Mouse (Mus musculus): ENCODE measurements at regions not wholly inside any gene's neighbourhood (a gene's known extent, or its start where the extent isn't known, plus 50 kb on each side); places are given as distances from the start of the nearest gene placed in this dataset.

- H3K36me3 ChIP-seq (ENCODE audit: control insufficient read depth, insufficient read depth, low read length) = no peaks in the 10 kb centered on the region
- WGBS = 53% methylated on average over 12 of the region's 12 CpGs
- no peak overlapping the region for H3K4me2 ChIP-seq (ENCODE audit: low read depth, low read length)
- H3K4me1 ChIP-seq (replicated peaks; ENCODE audit: control insufficient read depth, insufficient read depth, low read length) = no peaks in the 10 kb centered on the region; the same call in 1 of the 2 replicates
- no peak overlapping the region for H3K27ac ChIP-seq (ENCODE audit: low read length)
- no peak overlapping the region for H3K9ac ChIP-seq (ENCODE audit: low read length)
- ATAC-seq (ENCODE audit: low read depth) = peak; percentile 17; the same call in 1 of the 2 replicates
- H3K4me3 ChIP-seq (ENCODE audit: low read length) = no peak overlapping the region
- H3K9me3 ChIP-seq (ENCODE audit: control insufficient read depth, low read length) = no peaks in the 10 kb centered on the region
- no peaks in the 10 kb centered on the region for H3K27me3 ChIP-seq (ENCODE audit: control insufficient read depth, insufficient read depth, low read depth, low read length)
Measured at GRCm38 (mm10) chr13:58495390-58496073, 92.4 kb upstream of the Hnrnpk start.

GRCm38 (mm10) chr13:58494726-58495125 is 91.6 kb upstream of the Hnrnpk start:
- Histone ChIP-seq H3K36me3 (ENCODE audit: control insufficient read depth, insufficient read depth, low read length) (no peaks in the 10 kb centered on the region), H3K4me1 (replicated peaks; ENCODE audit: control insufficient read depth, insufficient read depth, low read length) (no peaks in the 10 kb centered on the region; the same call in 1 of the 2 replicates), H3K4me3 (ENCODE audit: low read length) (no peak overlapping the region), H3K9ac (ENCODE audit: low read length) (no peak overlapping the region), H3K4me2 (ENCODE audit: low read depth, low read length) (no peak overlapping the region), H3K27me3 (ENCODE audit: control insufficient read depth, insufficient read depth, low read depth, low read length) (no peaks in the 10 kb centered on the region), H3K9me3 (ENCODE audit: control insufficient read depth, low read length) (no peaks in the 10 kb centered on the region), H3K27ac (ENCODE audit: low read length) (no peak overlapping the region)
- no peak for ATAC-seq (ENCODE audit: low read depth)
- WGBS = 54% methylated on average over 5 of the region's 5 CpGs

- no peaks in the 10 kb centered on the region; the same call in 1 of the 2 replicates for H3K4me1 ChIP-seq (replicated peaks; ENCODE audit: control insufficient read depth, insufficient read depth, low read length)
- no peak overlapping the region for H3K9ac ChIP-seq (ENCODE audit: low read length)
- ATAC-seq (ENCODE audit: low read depth) = peak; percentile 67; the same call in 1 of the 2 replicates
- H3K36me3 ChIP-seq (ENCODE audit: control insufficient read depth, insufficient read depth, low read length) = no peaks in the 10 kb centered on the region
- no peak overlapping the region for H3K4me2 ChIP-seq (ENCODE audit: low read depth, low read length)
- H3K9me3 ChIP-seq (ENCODE audit: control insufficient read depth, low read length) = no peaks in the 10 kb centered on the region
- H3K4me3 ChIP-seq (ENCODE audit: low read length) = no peak overlapping the region
- H3K27me3 ChIP-seq (ENCODE audit: control insufficient read depth, insufficient read depth, low read depth, low read length) = no peaks in the 10 kb centered on the region
- 30% methylated on average over 8 of the region's 8 CpGs for WGBS
- H3K27ac ChIP-seq (ENCODE audit: low read length) = no peak overlapping the region
Measured at GRCm38 (mm10) chr13:58490829-58491228, 87.7 kb upstream of the Hnrnpk start.

- no peak overlapping the region for H3K4me3 ChIP-seq (ENCODE audit: low read length)
- H3K36me3 ChIP-seq (ENCODE audit: control insufficient read depth, insufficient read depth, low read length) = no peaks in the 10 kb centered on the region
- WGBS = 76% methylated on average over 10 of the region's 10 CpGs
- H3K9me3 ChIP-seq (ENCODE audit: control insufficient read depth, low read length) = no peaks in the 10 kb centered on the region
- H3K27ac ChIP-seq (ENCODE audit: low read length) = no peak overlapping the region
- no peak overlapping the region for H3K9ac ChIP-seq (ENCODE audit: low read length)
- ATAC-seq (ENCODE audit: low read depth) = no peak
- no peaks in the 10 kb centered on the region for H3K4me1 ChIP-seq (replicated peaks; ENCODE audit: control insufficient read depth, insufficient read depth, low read length)
- H3K4me2 ChIP-seq (ENCODE audit: low read depth, low read length) = no peak overlapping the region
- no peaks in the 10 kb centered on the region for H3K27me3 ChIP-seq (ENCODE audit: control insufficient read depth, insufficient read depth, low read depth, low read length)
Measured at GRCm38 (mm10) chr13:58485011-58485410, 81.9 kb upstream of the Hnrnpk start.

GRCm38 (mm10) chr13:58482701-58483100 is 79.6 kb upstream of the Hnrnpk start:
- no peak overlapping the region for H3K27ac ChIP-seq (ENCODE audit: low read length)
- H3K36me3 ChIP-seq (ENCODE audit: control insufficient read depth, insufficient read depth, low read length) = no peaks in the 10 kb centered on the region
- no peak overlapping the region for H3K4me2 ChIP-seq (ENCODE audit: low read depth, low read length)
- no peaks in the 10 kb centered on the region for H3K9me3 ChIP-seq (ENCODE audit: control insufficient read depth, low read length)
- no peaks in the 10 kb centered on the region for H3K27me3 ChIP-seq (ENCODE audit: control insufficient read depth, insufficient read depth, low read depth, low read length)
- no peaks in the 10 kb centered on the region for H3K4me1 ChIP-seq (replicated peaks; ENCODE audit: control insufficient read depth, insufficient read depth, low read length)
- ATAC-seq (ENCODE audit: low read depth) = no peak
- no peak overlapping the region for H3K9ac ChIP-seq (ENCODE audit: low read length)
- 55% methylated on average over 9 of the region's 9 CpGs for WGBS
- H3K4me3 ChIP-seq (ENCODE audit: low read length) = no peak overlapping the region

- Histone ChIP-seq H3K4me2 (ENCODE audit: low read depth, low read length) (no peak overlapping the region), H3K27me3 (ENCODE audit: control insufficient read depth, insufficient read depth, low read depth, low read length) (no peaks in the 10 kb centered on the region), H3K27ac (ENCODE audit: low read length) (no peak overlapping the region), H3K9ac (ENCODE audit: low read length) (no peak overlapping the region), H3K36me3 (ENCODE audit: control insufficient read depth, insufficient read depth, low read length) (no peaks in the 10 kb centered on the region), H3K9me3 (ENCODE audit: control insufficient read depth, low read length) (no peaks in the 10 kb centered on the region), H3K4me3 (ENCODE audit: low read length) (no peak overlapping the region), H3K4me1 (replicated peaks; ENCODE audit: control insufficient read depth, insufficient read depth, low read length) (no peaks in the 10 kb centered on the region)
- ATAC-seq (ENCODE audit: low read depth) = no peak
- WGBS = 72% methylated on average over 10 of the region's 10 CpGs
Measured at GRCm38 (mm10) chr13:58480928-58481598, 77.9 kb upstream of the Hnrnpk start.

GRCm38 (mm10) chr13:58480388-58480927 is 77.3 kb upstream of the Hnrnpk start:
- Histone ChIP-seq H3K9ac (ENCODE audit: low read length) (no peak overlapping the region), H3K36me3 (ENCODE audit: control insufficient read depth, insufficient read depth, low read length) (no peaks in the 10 kb centered on the region), H3K27me3 (ENCODE audit: control insufficient read depth, insufficient read depth, low read depth, low read length) (no peaks in the 10 kb centered on the region), H3K27ac (ENCODE audit: low read length) (no peak overlapping the region), H3K4me3 (ENCODE audit: low read length) (no peak overlapping the region), H3K4me1 (replicated peaks; ENCODE audit: control insufficient read depth, insufficient read depth, low read length) (no peaks in the 10 kb centered on the region), H3K4me2 (ENCODE audit: low read depth, low read length) (no peak overlapping the region), H3K9me3 (ENCODE audit: control insufficient read depth, low read length) (no peaks in the 10 kb centered on the region)
- no peak for ATAC-seq (ENCODE audit: low read depth)
- 89% methylated on average over 8 of the region's 8 CpGs for WGBS

GRCm38 (mm10) chr13:58478438-58478837 is 75.3 kb upstream of the Hnrnpk start:
- no peak for ATAC-seq (ENCODE audit: low read depth)
- Histone ChIP-seq H3K4me1 (replicated peaks; ENCODE audit: control insufficient read depth, insufficient read depth, low read length) (no peaks in the 10 kb centered on the region), H3K36me3 (ENCODE audit: control insufficient read depth, insufficient read depth, low read length) (no peaks in the 10 kb centered on the region), H3K9me3 (ENCODE audit: control insufficient read depth, low read length) (no peaks in the 10 kb centered on the region), H3K4me3 (ENCODE audit: low read length) (no peak overlapping the region), H3K27ac (ENCODE audit: low read length) (no peak overlapping the region), H3K27me3 (ENCODE audit: control insufficient read depth, insufficient read depth, low read depth, low read length) (no peaks in the 10 kb centered on the region), H3K9ac (ENCODE audit: low read length) (no peak overlapping the region), H3K4me2 (ENCODE audit: low read depth, low read length) (no peak overlapping the region)
- WGBS = 67% methylated on average over 5 of the region's 5 CpGs

- no peak for ATAC-seq (ENCODE audit: low read depth)
- Histone ChIP-seq H3K9me3 (ENCODE audit: control insufficient read depth, low read length) (no peaks in the 10 kb centered on the region), H3K36me3 (ENCODE audit: control insufficient read depth, insufficient read depth, low read length) (no peaks in the 10 kb centered on the region)
Measured at GRCm38 (mm10) chr13:58477253-58477652, 74.1 kb upstream of the Hnrnpk start.

More at GRCm38 (mm10) chr13:58477253-58477652, 74.1 kb upstream of the Hnrnpk start:
- no peak overlapping the region for H3K27ac ChIP-seq (ENCODE audit: low read length)
- no peak overlapping the region for H3K9ac ChIP-seq (ENCODE audit: low read length)
- peaks cover 8% of the 10 kb centered on the region for H3K27me3 ChIP-seq (ENCODE audit: control insufficient read depth, insufficient read depth, low read depth, low read length)
- no peaks in the 10 kb centered on the region for H3K4me1 ChIP-seq (replicated peaks; ENCODE audit: control insufficient read depth, insufficient read depth, low read length)
- 86% methylated on average over 6 of the region's 6 CpGs for WGBS
- H3K4me3 ChIP-seq (ENCODE audit: low read length) = no peak overlapping the region
- H3K4me2 ChIP-seq (ENCODE audit: low read depth, low read length) = no peak overlapping the region

Data from lung, embryonic 16.5 days (tissue).